Mouse (Mus musculus): Measurements from ENCODE around the gene Ppfia4.
A peak's percentile ranks its signal among the peaks of the same experiment; 100 is the strongest.

Gene Ppfia4

DNA sequence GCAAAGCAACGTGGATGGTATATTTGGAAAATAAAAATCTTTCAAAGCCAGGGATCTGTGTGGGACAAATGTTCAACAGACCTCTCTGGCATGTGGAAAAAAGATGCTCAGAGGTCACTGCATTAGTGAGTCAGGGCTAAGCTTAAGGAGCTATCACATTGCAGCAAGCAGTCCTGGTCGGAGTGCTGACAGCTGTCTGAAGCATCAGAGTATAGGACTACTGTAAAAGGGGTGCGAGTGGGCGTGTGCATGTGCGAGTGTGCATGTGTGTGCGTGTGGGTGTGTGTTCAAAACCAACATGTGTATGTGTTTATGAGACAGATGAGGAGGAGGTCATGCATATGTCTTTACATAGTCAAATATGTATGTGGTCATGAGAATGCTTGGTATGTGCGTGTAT, 6.4 kb upstream of the Ppfia4 start:
- DNase-seq = no peak

DNA sequence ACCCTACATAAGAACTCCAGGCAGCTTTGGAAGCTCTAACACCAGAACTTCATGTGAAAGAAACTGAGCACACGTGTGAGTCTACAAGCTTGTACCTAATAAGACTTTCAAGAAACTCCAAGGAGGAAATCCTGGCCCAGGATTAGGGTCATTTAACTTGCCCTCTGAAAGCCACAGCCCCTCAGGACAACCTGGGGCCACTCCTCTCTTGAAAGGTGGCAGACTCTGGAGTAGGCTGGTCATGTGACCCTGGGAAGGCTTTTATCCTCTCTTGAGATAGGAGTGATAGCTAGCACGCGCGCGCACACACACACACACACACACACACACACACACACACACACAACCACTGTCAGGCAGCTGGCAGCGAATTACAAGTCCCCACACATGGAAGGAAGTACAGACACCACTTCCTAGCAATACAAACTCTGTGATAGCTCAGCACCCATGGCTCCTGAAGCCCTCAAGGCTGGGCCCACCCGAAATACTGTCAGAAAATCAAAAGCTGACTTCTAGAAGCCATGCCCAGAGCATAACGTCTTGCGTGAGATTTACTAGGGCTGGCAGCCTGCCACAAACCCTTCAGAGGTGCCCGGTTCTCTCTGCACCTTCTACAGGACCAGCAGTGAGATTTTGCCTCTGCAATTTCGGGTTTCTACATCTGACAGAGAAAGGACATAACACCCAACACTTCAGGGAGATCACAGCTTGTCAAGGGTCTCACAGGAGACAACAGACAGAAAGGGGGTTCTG, 4.4 kb upstream of the Ppfia4 start:
- no peak for DNase-seq

DNA sequence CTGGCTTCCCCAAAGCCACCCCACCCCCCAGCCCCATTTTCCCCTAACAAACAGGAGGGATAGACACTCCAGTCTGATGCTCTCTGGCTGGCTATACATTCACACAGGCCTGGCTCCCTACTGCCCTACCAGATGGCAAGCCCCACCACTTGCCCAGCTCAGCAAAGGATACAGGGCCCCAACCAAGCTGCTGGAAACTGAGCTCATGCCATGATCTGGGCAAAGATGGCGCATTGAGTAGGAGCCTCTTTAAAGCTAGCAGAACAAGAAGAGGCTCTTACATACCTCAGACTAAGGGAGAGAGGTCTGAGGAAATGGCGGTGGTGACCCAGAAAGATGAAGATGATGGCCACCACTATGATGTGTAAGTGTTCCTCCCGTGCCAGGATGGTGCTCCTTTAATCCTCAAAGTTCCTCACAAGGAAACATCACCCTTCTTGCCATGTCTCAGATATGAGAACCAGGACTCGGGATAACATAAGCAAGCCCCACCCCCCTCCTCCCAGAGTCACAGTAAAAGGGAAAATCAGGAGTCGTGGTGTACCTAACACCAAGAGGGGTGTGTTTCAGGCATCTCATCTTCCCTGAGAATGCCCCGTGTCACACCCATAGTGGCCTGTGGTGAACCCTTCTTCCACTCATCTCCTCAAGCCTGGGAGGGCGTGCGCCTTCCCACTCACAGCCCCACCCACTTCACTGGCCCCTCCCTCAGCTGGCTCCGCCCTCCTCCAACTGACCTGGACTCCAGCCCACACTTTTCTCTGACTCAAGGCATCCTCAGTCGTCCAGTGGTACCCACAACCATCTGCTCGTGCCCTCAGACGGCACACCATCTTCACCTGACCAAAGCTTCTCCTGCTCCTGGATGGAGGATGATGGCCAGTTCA, 3.4 kb upstream of the Ppfia4 start:
- no peak for DNase-seq

DNA sequence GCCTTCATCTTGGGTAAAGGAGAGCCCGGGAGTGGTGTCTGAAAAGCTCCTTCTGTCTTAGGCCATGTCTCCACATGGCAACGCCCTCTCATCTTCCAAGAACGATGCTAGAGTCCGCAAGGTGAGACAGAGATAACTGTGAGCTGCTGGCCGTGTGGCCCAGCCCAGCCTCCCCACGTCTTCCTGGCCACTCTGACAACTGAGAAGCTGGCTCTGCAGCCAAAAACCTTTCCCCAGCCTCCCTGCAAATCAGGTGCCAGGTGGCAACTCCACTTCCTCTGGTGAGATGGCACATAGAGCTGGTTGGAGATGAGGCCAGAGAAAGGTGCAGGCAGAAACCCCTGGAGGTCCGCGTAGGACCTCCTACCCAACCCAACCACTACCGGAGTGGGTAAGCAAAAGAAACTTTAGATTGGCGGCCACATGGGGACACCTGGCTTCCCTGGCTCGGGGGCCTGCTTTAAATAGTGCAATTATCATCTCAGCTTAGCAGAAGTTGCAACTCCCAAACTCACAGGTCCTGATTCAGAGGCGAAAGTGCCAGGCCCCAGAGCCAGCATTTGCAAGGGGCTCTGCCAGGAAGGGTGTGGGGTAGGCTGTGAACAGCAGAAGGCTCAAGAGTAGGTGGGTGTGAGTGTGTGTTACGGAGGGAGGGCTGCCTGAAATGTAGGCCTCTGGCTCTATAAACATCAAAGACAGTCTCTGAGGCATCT, 2.6 kb upstream of the Ppfia4 start:
- DNase-seq = no peak

DNA sequence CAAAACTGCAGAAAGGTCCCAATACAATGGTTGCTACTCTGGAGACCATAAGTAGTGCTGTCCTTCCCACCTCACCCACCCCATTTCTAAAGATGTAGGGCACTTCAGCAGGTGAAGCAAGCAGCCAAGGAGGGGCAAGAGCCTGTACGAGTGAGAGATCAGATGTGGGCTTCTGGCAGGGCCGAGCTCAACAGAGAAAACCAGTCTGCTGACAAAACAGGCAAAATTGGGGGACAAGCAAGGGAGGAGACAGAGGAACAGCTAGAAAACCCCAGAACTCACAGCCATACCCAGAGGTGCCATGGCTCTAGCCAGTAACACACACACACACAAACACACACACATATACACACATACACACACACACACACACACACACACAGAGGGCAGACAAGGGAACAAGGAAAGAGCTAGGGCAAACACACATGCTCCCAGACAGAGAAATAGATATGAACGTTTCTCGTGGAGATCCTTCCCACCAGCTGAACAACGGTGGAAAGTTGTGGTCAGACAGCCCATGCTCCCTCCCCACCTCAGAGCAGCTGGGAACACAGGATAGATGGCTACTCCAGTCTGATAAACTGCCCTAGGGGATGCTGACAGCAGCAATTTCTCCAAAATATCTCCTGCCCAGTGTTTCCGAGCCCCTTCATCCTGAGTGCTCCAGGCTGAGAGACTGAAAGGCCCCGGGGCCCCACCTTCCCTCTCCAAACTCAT, 1.5 kb upstream of the Ppfia4 start:
- DNase-seq = no peak

DNA sequence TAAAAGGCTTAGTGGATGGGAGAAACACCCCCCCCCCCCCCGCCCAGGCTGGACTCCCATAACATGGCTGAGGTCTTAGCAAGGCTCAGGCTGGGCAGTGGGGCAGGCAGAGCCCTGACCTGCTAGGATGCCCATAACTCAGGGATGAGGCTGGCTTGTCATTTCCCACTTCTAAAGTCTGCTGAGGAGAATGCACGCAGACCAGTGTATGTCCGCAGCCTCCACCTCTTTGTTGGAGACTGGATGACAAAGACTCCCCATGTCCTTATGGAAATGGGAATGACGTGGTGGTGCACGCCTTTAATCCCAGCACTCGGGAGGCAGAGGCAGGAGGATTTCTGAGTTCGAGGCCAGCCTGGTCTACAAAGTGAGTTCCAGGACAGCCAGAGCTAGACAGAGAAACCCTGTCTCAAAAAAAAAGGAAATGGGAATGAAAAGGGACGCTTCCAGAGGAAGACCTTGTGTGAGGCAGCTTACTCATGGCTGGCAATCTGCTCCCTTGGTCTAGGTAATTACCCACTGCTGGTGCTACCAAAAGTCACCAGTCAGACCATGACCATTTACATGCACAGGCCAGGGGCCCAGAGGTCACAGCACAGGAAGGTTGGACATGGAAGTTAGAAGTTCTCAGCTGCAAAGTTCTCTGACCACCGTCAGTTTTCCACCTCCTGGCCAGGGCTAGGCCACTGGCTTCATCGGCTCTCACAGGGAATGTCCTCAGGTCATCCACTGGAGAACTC, 813 bp upstream of the Ppfia4 start:
- no peak for DNase-seq

DNA sequence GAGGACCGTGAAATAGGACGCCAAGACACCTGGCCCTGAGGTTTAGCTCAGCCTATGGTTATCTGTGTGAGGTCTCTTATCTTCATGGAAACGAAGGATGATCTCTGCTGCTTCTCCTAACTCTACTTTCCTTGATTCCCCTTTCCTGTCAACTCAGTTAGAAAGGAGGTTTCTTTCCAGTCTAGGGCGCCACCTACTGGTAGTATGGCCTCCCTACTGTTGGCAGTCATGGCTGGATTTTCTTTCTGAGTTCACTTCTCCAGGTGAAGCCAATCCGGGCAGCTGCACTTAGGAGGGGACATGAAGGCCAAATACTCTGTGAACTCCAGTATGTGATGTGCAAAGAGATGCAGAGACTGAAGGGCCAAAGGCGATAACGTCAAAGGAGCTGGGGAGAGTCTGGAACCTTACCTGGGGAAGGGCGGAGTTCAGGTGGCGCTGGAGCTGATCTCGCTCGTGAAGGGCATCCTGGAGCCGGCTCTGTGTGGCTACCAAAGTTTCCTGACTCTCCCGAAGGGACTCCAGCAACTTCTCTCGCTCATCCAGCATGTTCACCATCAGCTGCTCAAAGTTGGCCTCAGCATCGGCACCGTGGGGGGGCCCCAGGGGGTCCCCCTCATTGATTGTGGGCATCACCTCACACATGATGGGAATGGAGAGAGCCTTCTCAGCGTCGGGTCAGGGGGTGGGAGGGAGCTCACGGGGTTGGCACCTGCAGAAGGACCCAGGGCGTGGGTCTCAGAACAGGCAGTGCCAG, 671 bp downstream of the Ppfia4 start:
- peak; percentile 54 to 72 for DNase-seq

DNA sequence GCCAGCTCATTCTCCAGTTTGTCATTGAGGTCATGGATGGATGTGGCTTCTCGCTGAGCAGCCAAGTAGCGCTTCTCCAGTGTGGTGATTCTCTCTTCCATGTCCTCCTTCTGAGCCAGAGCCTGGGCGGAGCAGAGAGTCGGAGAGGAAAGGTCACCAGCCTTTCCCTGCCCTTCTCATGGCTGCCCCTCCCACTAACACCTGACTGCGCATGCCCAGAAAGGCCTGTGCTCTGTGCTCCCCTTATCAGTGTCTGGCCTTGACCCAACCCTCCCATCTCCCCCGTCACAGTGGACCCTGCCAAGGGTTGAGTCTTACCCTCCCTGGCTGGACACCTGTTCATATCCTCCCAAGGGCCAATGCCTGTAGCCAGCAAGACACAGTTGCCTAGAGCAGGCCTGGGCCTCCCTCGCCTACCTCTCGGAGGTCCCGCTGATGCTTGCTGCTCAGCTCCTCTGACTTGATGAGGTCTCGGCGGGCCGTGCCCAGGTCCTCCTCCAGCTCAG, 5.8 kb downstream of the Ppfia4 start:
- no peak for DNase-seq

DNA sequence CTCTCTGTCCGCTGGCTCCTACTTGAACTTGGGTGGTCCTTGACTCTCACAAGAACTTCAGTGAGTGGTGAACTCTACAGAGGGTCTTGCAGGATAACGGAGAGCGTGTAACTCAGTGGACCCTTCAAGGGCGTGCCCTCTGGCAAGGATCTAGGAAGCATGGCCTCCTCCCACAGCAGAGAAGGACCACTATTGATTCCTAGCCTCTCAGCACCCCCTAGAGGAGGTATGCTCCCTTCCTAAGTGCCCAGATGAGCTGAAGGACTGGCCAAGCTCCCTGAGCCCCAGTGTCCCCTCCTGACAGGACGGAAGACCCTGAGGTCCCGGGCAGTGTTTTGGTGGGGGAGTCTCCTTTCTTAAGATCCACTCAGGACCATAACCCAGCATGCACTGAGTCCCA, 10.1 kb downstream of the Ppfia4 start:
- DNase-seq = peak; percentile 32 to 35

DNA sequence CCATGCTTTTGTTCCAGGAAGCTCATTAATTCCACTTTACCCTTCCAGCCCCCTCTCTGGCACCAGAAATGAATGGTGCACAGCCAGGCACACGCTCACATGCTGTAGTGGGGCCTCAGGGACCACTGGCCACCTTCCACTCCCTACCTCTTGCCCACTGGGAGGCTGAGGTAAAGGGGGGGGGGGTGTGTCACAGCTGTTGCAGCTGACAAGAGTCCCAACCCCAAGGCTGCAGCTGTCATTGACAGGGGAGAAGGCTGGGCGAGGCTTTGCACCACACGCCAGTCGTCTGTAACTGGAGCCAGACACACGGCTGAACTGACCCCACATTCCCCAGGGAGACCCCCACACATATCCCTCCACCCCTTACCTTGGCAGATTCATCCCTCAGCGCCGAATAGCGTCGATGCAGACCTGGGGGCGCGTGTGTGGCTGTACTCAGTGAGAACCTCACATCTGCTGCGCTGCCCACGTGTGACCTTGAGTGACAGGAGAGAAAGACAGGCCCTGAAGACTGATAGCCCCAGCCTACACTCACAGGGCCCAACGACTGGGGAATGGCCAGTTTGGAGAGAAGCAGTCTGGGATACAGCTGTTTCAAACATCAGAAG, 11.9 kb downstream of the Ppfia4 start:
- no peak for DNase-seq

DNA sequence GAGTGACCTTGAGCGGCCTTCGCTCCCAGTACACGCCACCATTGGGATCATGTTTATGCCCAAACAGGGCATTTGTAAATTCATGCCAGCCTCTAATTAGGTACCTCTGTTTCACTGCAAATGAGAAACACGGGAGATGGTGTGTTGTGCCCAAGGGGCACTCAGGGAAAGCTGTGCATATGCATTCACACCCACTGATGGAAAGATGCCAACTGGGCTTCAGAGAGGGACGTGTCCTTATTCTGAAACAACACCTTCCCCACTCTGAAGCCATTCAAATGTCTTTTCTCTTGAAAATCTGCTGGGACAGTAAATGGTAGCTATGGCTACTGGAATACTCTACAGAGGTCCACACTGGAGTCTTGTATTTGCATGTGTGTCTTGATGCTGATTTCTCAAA, 14.5 kb downstream of the Ppfia4 start:
- DNase-seq = no peak

DNA sequence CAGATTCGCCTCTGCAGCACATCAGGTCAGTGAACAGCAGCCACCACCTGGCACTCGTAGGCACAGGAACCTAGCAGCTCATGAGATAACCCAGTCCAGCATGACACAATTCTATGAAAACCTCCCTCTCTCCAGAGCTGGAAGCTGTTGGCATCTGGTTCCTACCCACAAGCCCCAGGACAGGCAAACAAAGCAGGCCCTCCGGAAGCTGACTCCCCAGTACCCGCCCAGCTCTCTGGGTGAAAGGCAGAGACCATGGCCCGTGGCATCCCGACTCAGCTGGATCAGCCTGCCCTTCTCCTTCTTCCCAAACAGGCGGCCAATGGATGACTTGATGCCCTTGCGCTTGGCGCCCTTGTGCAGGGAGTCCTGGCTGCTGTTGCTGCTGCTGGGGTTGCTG, 16.4 kb downstream of the Ppfia4 start:
- DNase-seq = no peak

DNA sequence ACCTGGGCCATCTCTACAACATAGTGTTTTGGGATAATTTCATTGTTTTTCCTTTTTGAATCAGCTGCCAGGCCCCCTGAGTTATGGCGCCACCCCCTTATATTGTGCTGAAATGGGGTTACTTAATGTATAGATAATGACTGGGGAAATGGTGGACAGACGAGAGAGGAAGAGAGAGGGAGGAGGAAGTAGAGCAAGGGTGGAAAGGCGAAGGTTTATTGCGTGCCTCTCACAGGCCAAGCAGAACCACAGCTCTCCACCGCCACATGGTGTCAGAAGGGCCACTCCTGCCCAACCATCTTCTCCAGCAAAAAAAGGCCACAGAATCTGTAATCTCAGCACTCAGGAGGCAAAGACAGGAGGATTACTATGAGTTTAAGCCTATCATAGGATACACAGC, 17.5 kb downstream of the Ppfia4 start:
- DNase-seq = no peak

DNA sequence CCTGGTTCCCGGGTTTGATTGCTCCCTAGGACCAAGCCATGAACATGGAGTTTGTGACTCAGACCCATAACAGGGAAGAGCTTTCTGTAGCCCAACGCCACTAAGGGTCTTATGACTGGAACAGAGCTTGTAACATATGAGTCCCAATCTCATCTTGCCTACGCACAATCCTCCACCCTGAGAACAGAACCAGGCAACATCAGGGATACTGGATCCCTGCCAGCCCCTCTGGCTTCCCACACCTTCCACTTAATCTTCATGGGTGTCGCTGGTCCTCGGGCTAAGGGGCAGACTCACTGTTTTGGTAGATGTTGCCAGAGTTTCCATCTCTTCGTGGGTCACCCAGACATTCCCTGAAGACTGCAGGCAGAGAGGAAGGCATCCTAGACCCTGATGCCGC, 21.0 kb downstream of the Ppfia4 start:
- DNase-seq = no peak

DNA sequence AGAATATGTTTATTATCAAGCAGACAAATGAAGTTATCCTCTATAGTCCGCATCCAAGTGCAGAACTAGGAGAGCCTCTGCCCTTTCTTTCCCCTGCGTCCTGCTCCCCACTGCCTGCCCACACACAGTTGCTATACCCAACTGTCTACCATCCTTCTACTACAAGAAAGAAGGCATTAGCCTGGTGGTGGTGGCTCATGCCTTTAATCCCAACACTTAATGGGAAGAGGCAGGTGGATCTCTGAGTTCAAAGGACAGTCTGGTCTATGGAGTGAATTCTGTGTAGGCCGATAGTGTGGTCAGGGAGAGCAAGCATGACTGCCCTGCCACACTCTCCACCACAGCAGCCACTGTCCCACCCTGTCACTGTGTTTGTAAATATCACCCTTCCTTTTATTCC, 22.0 kb downstream of the Ppfia4 start:
- DNase-seq = no peak

DNA sequence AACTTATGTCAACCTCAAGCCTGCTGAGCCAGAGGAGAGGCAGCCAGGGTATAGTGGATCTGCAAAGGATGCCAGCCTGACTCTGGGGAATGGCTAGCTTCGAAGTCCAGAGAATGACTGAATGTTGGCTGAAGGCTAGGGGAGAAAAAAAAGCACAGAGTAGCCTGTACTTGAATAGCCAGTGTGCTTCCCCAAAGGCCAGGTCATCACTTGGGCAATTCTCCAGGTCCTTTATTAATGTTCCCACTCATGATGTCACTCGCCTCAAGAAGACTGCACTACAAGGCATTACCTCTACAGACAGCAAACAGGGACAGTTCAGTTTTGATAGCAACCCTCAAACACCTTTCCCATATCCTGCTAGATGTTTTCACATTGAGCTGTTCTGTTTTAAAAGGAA, 22.4 kb downstream of the Ppfia4 start:
- DNase-seq = no peak

DNA sequence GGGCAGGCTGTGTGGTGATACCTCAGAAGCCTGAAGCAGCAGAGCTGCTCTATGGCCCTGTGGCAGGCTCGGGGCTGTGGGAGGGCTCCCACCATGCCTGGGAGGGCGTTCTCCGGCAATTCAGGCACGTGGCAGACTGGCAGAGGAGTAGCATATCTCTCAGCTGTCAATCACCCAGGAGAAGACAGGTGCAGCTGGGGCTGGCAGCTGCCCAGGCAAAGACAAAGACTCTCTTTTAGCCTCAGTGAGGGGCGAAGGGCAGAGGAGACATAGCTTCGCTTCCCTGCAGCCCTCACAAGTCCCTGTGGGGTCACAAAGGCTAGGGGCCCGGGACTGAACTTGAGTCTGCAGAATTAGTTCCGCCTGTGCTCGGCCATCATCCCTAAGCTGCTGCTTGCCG, 25.3 kb downstream of the Ppfia4 start:
- DNase-seq = no peak

DNA sequence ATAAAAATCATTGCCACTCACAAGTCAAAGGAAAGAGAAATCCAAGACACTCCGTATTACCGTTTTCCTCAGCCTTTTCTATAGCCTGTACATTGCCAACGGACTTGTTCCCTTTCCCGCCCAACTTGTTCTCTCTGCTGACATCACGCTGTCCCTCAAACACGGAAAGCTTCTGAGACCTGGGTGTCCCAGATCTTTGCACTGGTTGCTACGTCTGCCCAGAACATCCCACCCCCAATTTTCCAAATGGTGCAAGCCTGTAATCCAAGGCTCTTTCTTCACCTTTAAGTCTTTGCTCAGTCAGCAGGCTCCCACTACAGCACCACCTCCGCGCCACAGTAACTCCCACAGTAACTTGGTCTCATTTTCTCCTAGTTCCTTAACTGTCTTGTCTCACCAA, 27.8 kb downstream of the Ppfia4 start:
- DNase-seq = no peak

DNA sequence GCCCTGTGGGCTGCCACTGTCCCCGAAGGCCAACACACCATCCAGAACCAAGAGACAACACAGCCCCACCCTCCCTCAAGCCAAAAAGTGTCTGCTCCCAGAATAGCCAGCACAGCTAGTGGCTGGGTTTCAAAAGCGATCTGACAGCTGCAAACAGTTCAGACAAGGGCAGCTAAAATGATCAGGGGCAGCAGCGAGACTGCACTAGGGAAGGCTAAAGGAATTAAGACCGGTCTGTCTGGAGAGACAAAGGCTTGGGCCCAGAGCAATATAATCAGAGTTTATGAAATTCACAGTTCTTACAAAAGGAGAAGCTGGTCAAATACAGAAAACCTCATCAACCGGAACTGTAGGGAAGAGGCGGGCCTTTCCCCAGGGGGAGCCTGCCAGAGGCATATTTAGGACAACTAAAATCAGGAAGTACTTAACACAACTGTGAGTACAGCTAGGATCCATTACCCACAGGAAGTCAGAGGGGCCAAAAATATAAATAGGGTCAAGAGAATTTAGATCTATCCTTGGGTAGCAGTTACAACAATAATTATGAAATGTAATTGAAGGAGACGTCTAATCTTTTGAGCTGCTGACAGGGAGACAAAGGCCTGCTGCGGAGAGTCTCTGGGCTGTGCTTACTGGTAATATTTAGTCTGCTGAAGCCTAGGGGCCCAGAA, 30.0 kb downstream of the Ppfia4 start:
- peak; percentile 68 to 73 for DNase-seq

Measured in lung, adult 18-20 months (tissue).